Comparison of ENCODE assay signal across 8 mouse cellular contexts in genomic region chr15:84987020-84987815, GRCm38 (mm10). TPM values are rescaled to one million over a fixed set of nuclear protein-coding genes. Genes with fewer than 3 reads are reported as not detected.
DNase-seq lines count a peak whose midpoint lies in the region; ATAC-seq and TF ChIP-seq lines count a peak whose summit lies in the region.

No protein-coding gene starts in this region.

- peak overlapping the region; percentile 58 for H3K9ac ChIP-seq in liver, embryonic 15.5 days
- peak overlapping the region; percentile 94 for H3K9ac ChIP-seq in neural tube, embryonic 12.5 days

- peak; percentile 23; the same call in 1 of the 2 replicates for TF ChIP-seq CTCF in layer of hippocampus, adult 2 months (conservative IDR thresholded peaks at IDR 0.05)

- H3K9me3 ChIP-seq in liver, embryonic 15.5 days (replicated peaks): no peaks in the 10 kb centered on the region
- H3K9me3 ChIP-seq in neural tube, embryonic 12.5 days: no peaks in the 10 kb centered on the region

- peak; percentile 62 for ATAC-seq in liver, embryonic 15.5 days (ENCODE audit: insufficient read depth)
- ATAC-seq in neural tube, embryonic 12.5 days (ENCODE audit: low FRiP score, low read depth): peak; percentile 60

- H3K4me2 ChIP-seq in liver, embryonic 15.5 days: peak overlapping the region; percentile 85
- H3K4me2 ChIP-seq in neural tube, embryonic 12.5 days (replicated peaks): peak overlapping the region; percentile 84

- peaks cover 21% of the 10 kb centered on the region for H3K4me1 ChIP-seq in liver, embryonic 15.5 days (replicated peaks)
- peaks cover 38% of the 10 kb centered on the region for H3K4me1 ChIP-seq in neural tube, embryonic 12.5 days

- H3K36me3 ChIP-seq in liver, embryonic 15.5 days (replicated peaks): no peaks in the 10 kb centered on the region
- H3K36me3 ChIP-seq in neural tube, embryonic 12.5 days: no peaks in the 10 kb centered on the region

- no peak for DNase-seq in layer of hippocampus, adult 2 months (ENCODE audit: low spot score in 2 of 2)
- no peak for DNase-seq in layer of hippocampus, adult 9-10 months (ENCODE audit: low spot score)
- peak; percentile 70 for DNase-seq in MN1 (ENCODE audit: low spot score)
- DNase-seq in embryo, embryonic 9.5 days (ENCODE audit: extremely low spot score): peak; percentile 39
- peak; percentile 54 for DNase-seq in heart, postnatal 4 days
- no peak for DNase-seq in layer of hippocampus, adult 11-12 months (ENCODE audit: low spot score)

- H3K4me3 ChIP-seq in layer of hippocampus, adult 2 months: peak overlapping the region; percentile 89
- H3K4me3 ChIP-seq in liver, embryonic 15.5 days (replicated peaks): peak overlapping the region; percentile 62
- H3K4me3 ChIP-seq in neural tube, embryonic 12.5 days: peak overlapping the region; percentile 87

- H3K27me3 ChIP-seq in liver, embryonic 15.5 days: peaks cover 46% of the 10 kb centered on the region
- 0 out of 2 replicates have a peak, but pooled peaks cover 5% of the 10 kb centered on the region for H3K27me3 ChIP-seq in neural tube, embryonic 12.5 days (replicated peaks)

- WGBS in liver, embryonic 15.5 days (ENCODE audit: insufficient replicate concordance): under 1% methylated on average over 53 of the region's 53 CpGs
- WGBS in neural tube, embryonic 12.5 days: under 1% methylated on average over 53 of the region's 53 CpGs

- H3K27ac ChIP-seq in layer of hippocampus, adult 2 months: peak overlapping the region; percentile 91
- 0 out of 2 replicates have a peak overlapping the region, but pooled peaks have one; percentile 33 for H3K27ac ChIP-seq in liver, embryonic 15.5 days (replicated peaks)
- no peak overlapping the region; the same call in 1 of the 2 replicates for H3K27ac ChIP-seq in neural tube, embryonic 12.5 days

RNA-seq across cellular contexts. Expression of gene 5031439G07Rik, which starts 1.1 kb away (rescaled TPM):
- total RNA-seq in layer of hippocampus, adult 2 months (2021): 10 to 100 TPM; 85.0 to 95.0 TPM
- 10 to 100 TPM; 22.2 to 23.8 TPM for total RNA-seq in heart, postnatal 4 days (2021)
- polyA plus RNA-seq in liver, embryonic 15.5 days (2015; fragmentation: Nextera tagmentation; extraction: Ambion mirVana): 2.0 and 3.9 TPM in 2 replicates
- polyA plus RNA-seq in neural tube, embryonic 12.5 days (2016; fragmentation: Nextera tagmentation; extraction: Ambion mirVana): 28.6 and 35.3 TPM in 2 replicates

RNA-seq across cellular contexts. Expression of gene Upk3a, which starts 29.7 kb away (rescaled TPM):
- total RNA-seq in layer of hippocampus, adult 2 months (2021): not detected
- total RNA-seq in heart, postnatal 4 days (2021): not detected
- polyA plus RNA-seq in liver, embryonic 15.5 days (2015; fragmentation: Nextera tagmentation; extraction: Ambion mirVana): not detected in 2 replicates
- polyA plus RNA-seq in neural tube, embryonic 12.5 days (2016; fragmentation: Nextera tagmentation; extraction: Ambion mirVana): 0.53 and 0.61 TPM in 2 replicates

RNA-seq across cellular contexts. Expression of gene Fam118a, which starts 41.5 kb away (rescaled TPM):
- 10 to 100 TPM; 26.9 to 35.9 TPM for total RNA-seq in layer of hippocampus, adult 2 months (2021)
- total RNA-seq in heart, postnatal 4 days (2021): 10 to 100 TPM; 14.6 to 14.9 TPM
- 6.0 and 7.5 TPM in 2 replicates for polyA plus RNA-seq in liver, embryonic 15.5 days (2015; fragmentation: Nextera tagmentation; extraction: Ambion mirVana)
- 23.9 and 26.0 TPM in 2 replicates for polyA plus RNA-seq in neural tube, embryonic 12.5 days (2016; fragmentation: Nextera tagmentation; extraction: Ambion mirVana)

Comparison
In these comparisons a context has a peak if more than half of its experiments do, and no peak if none do; other contexts are left out.
1. DNase-seq: peak in MN1 (single experiment), embryo, embryonic 9.5 days (single experiment) and heart, postnatal 4 days (single experiment); none in layer of hippocampus, adult 2 months (0 of 2), layer of hippocampus, adult 9-10 months (single experiment) and layer of hippocampus, adult 11-12 months (single experiment).
2. Peak in every context shown above with its lines, with median percentiles within 50 percentile points of each other: H3K4me3 ChIP-seq.